In genomic region chr3:104019453-104019852, GRCm38 (mm10) we compare ENCODE assay signal across 12 mouse cellular contexts. TPM values are rescaled to one million over a fixed set of nuclear protein-coding genes. Genes with fewer than 3 reads are reported as not detected.
DNase-seq lines count a peak whose midpoint lies in the region; ATAC-seq and TF ChIP-seq lines count a peak whose summit lies in the region.
"Had no signal": no experiment of that assay in that cellular context is flagged by ENCODE, and none has a peak within 500 bp of the region (broad histone marks: within the 10 kb centered on the region; RNA-seq: fewer than 3 reads in every experiment).

No protein-coding gene starts in this region.

- H3K9ac ChIP-seq in limb, embryonic 14.5 days (ENCODE audit: low read depth, low read length, severe bottlenecking) = no peak overlapping the region
- H3K9ac ChIP-seq: embryonic facial prominence, embryonic 12.5 days; liver, embryonic 13.5 days had no signal

- DNase-seq in cerebellum, postnatal 10 days = peak; percentile 34 to 60
- no peak for DNase-seq in cerebellum, postnatal 4 days (ENCODE audit: low spot score in 2 of 2)
- DNase-seq in limb, embryonic 14.5 days (ENCODE audit: low spot score) = peak; percentile 50
- DNase-seq in limb, embryonic 10.5 days (ENCODE audit: low spot score) = no peak
- DNase-seq in adipocyte (ENCODE audit: low spot score) = peak; percentile 31
- DNase-seq in retina, postnatal 1 day = peak; percentile 27
- DNase-seq in adrenal gland, postnatal 36 days = no peak
- DNase-seq in spleen, adult 12 weeks (ENCODE audit: low spot score) = no peak
- DNase-seq: adrenal gland, postnatal 10 days; liver, embryonic 13.5 days; right cerebral cortex, postnatal 14 days had no signal

- ATAC-seq in limb, embryonic 14.5 days (ENCODE audit: low FRiP score, low read depth) = no peak; the same call in 1 of the 2 replicates

- 57% methylated on average over 4 of the region's 4 CpGs for WGBS in limb, embryonic 14.5 days
- WGBS in limb, embryonic 10.5 days = 82% methylated on average over 4 of the region's 4 CpGs

- H3K36me3 ChIP-seq in limb, embryonic 14.5 days (ENCODE audit: control insufficient read depth, insufficient read depth, low read length) = peaks cover 49% of the 10 kb centered on the region
- peaks cover 38% of the 10 kb centered on the region for H3K36me3 ChIP-seq in limb, embryonic 10.5 days

- H3K9me3 ChIP-seq in limb, embryonic 14.5 days (ENCODE audit: control insufficient read depth, low read length) = no peaks in the 10 kb centered on the region
- H3K9me3 ChIP-seq in limb, embryonic 10.5 days (replicated peaks) = no peaks in the 10 kb centered on the region
- H3K9me3 ChIP-seq: embryonic facial prominence, embryonic 12.5 days; liver, embryonic 13.5 days had no signal

- no peak overlapping the region for H3K27ac ChIP-seq in limb, embryonic 14.5 days (replicated peaks; ENCODE audit: low read depth, low read length)
- H3K27ac ChIP-seq in limb, embryonic 10.5 days = no peak overlapping the region
- H3K27ac ChIP-seq: embryonic facial prominence, embryonic 12.5 days; liver, embryonic 13.5 days had no signal

- TF ChIP-seq POLR2A in limb, embryonic 14.5 days (IDR thresholded peaks at IDR 0.05; ENCODE audit: borderline replicate concordance, extremely low read depth, insufficient read depth, insufficient read length) = no peak

- no peaks in the 10 kb centered on the region for H3K4me1 ChIP-seq in limb, embryonic 14.5 days (ENCODE audit: control insufficient read depth, insufficient read depth, low read length)
- H3K4me1 ChIP-seq in limb, embryonic 10.5 days = no peaks in the 10 kb centered on the region
- H3K4me1 ChIP-seq: embryonic facial prominence, embryonic 12.5 days; liver, embryonic 13.5 days had no signal

- no peak overlapping the region for H3K4me2 ChIP-seq in limb, embryonic 14.5 days (replicated peaks; ENCODE audit: low read depth, low read length, severe bottlenecking)
- H3K4me2 ChIP-seq: embryonic facial prominence, embryonic 12.5 days; liver, embryonic 13.5 days had no signal

- no peaks in the 10 kb centered on the region for H3K27me3 ChIP-seq in limb, embryonic 14.5 days (ENCODE audit: control insufficient read depth, insufficient read depth, low read length)
- H3K27me3 ChIP-seq in limb, embryonic 10.5 days (ENCODE audit: low read depth, poor library complexity, severe bottlenecking) = no peaks in the 10 kb centered on the region
- H3K27me3 ChIP-seq: embryonic facial prominence, embryonic 12.5 days; liver, embryonic 13.5 days had no signal

- H3K4me3 ChIP-seq in limb, embryonic 14.5 days (replicated peaks; ENCODE audit: low read length) = no peak overlapping the region
- H3K4me3 ChIP-seq in limb, embryonic 10.5 days = no peak overlapping the region
- H3K4me3 ChIP-seq: embryonic facial prominence, embryonic 12.5 days; liver, embryonic 13.5 days had no signal

RNA-seq across cellular contexts. Expression of gene Phtf1, which starts 51.5 kb away (rescaled TPM):
- polyA plus RNA-seq in limb, embryonic 14.5 days (2012; rRNA removed) = 22.5 and 24.5 TPM in 2 replicates
- 41.1 and 48.1 TPM in 2 replicates for polyA plus RNA-seq in limb, embryonic 14.5 days (2014; fragmentation: Nextera tagmentation; extraction: Ambion mirVana)
- 28.7 and 33.3 TPM in 2 replicates for polyA plus RNA-seq in limb, embryonic 10.5 days (2016; fragmentation: Nextera tagmentation; extraction: Ambion mirVana)
- total RNA-seq in adrenal gland, postnatal 36 days (2021) = 10 to 100 TPM; 18.7 to 20.8 TPM

Comparison
In these comparisons a context has a peak if more than half of its experiments do, and no peak if none do; other contexts are left out.
1. DNase-seq: peak in cerebellum, postnatal 10 days (2 of 2), limb, embryonic 14.5 days (single experiment), adipocyte (single experiment) and retina, postnatal 1 day (single experiment); none in cerebellum, postnatal 4 days (0 of 2), limb, embryonic 10.5 days (single experiment), adrenal gland, postnatal 36 days (0 of 2) and spleen, adult 12 weeks (single experiment).